ENCODE assay signal across 11 mouse cellular contexts in the genomic region with DNA sequence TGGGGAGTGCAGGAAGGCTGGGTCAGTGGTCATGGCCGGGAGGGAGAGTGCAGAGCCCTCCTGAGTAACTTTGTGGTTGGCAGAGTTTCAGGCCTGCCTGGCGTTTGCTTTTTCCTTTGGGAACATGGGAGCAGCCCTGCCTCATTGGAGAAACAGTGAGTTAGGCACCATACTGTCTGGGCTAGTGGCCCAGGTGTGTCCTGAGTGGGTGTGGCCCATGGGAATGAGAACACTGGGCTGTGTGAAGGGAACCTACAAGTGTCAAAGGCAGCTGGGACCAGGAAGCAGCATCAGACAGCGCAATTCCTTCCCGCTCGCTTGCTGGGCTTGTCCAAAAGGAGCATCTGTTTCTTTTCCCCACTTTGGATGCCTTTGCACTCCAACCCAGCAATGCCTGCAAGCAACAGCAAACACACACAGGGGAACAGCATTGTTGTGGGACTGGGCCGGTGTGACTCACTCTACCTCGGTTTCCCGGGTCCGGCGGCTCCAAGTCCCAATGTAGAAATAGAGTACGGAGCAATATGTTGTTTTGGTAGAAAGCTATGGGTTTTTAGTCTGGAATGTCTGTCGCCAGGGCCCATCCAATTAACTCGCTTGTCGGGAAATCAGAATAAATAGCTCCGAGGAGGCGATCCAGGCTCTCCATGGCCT. TPM values are rescaled to one million over a fixed set of nuclear protein-coding genes. Genes with fewer than 3 reads are reported as not detected.
A peak's percentile ranks its signal among the peaks of the same experiment; 100 is the strongest.
DNase-seq lines count a peak whose midpoint lies in the region; ATAC-seq and TF ChIP-seq lines count a peak whose summit lies in the region.
"Had no signal": no experiment of that assay in that cellular context is flagged by ENCODE, and none has a peak within 500 bp of the region (broad histone marks: within the 10 kb centered on the region; RNA-seq: fewer than 3 reads in every experiment).

No protein-coding gene starts in this region.

- no peaks in the 10 kb centered on the region for H3K27me3 ChIP-seq in forebrain, embryonic 15.5 days
- H3K27me3 ChIP-seq in hindbrain, postnatal 0 days (ENCODE audit: insufficient read depth, low read length) = no peaks in the 10 kb centered on the region
- H3K27me3 ChIP-seq in stomach, postnatal 0 days (ENCODE audit: control insufficient read depth, insufficient read depth, low read length) = no peaks in the 10 kb centered on the region
- H3K27me3 ChIP-seq in kidney, embryonic 16.5 days (ENCODE audit: insufficient read depth, low read length) = no peaks in the 10 kb centered on the region
- H3K27me3 ChIP-seq: embryonic facial prominence, embryonic 12.5 days; heart, embryonic 15.5 days had no signal

- no peaks in the 10 kb centered on the region for H3K9me3 ChIP-seq in forebrain, embryonic 15.5 days
- H3K9me3 ChIP-seq in hindbrain, postnatal 0 days (ENCODE audit: low read length) = no peaks in the 10 kb centered on the region
- H3K9me3 ChIP-seq in stomach, postnatal 0 days (ENCODE audit: control insufficient read depth, low read length) = no peaks in the 10 kb centered on the region
- H3K9me3 ChIP-seq in kidney, embryonic 16.5 days (ENCODE audit: low read length) = peaks cover 4% of the 10 kb centered on the region; the same call in 1 of the 2 replicates
- H3K9me3 ChIP-seq: embryonic facial prominence, embryonic 12.5 days; heart, embryonic 15.5 days had no signal

- peak; percentile 29 to 36 for DNase-seq in left cerebral cortex, postnatal 36 days (ENCODE audit: low spot score in 2 of 2)
- DNase-seq in left cerebral cortex, adult 11 months (ENCODE audit: low spot score) = no peak
- DNase-seq in hindbrain, postnatal 0 days (ENCODE audit: low spot score) = no peak
- no peak for DNase-seq in stomach, postnatal 0 days (ENCODE audit: low spot score)
- no peak for DNase-seq in natural killer cell, adult 2 months (ENCODE audit: low spot score in 2 of 2)
- DNase-seq: lung, postnatal 14 days had no signal

- ATAC-seq in forebrain, embryonic 15.5 days (replicated peaks) = no peak
- no peak for ATAC-seq in hindbrain, postnatal 0 days
- ATAC-seq in stomach, postnatal 0 days (ENCODE audit: low FRiP score, low TSS enrichment) = 0 out of 2 replicates have a peak, but pooled peaks have one; percentile 38
- ATAC-seq in kidney, embryonic 16.5 days (ENCODE audit: low FRiP score, low TSS enrichment) = no peak

- WGBS in forebrain, embryonic 15.5 days = 63% methylated on average over 16 of the region's 16 CpGs
- 59% methylated on average over 16 of the region's 16 CpGs for WGBS in hindbrain, postnatal 0 days
- WGBS in stomach, postnatal 0 days = 65% methylated on average over 16 of the region's 16 CpGs
- WGBS in kidney, embryonic 16.5 days = 83% methylated on average over 16 of the region's 16 CpGs

- no peak overlapping the region for H3K4me3 ChIP-seq in forebrain, embryonic 15.5 days
- no peak overlapping the region for H3K4me3 ChIP-seq in hindbrain, postnatal 0 days (ENCODE audit: low read length)
- no peak overlapping the region for H3K4me3 ChIP-seq in stomach, postnatal 0 days (ENCODE audit: low read depth, low read length)
- no peak overlapping the region for H3K4me3 ChIP-seq in kidney, embryonic 16.5 days (ENCODE audit: low read length)
- H3K4me3 ChIP-seq: embryonic facial prominence, embryonic 12.5 days; heart, embryonic 15.5 days had no signal

- peak overlapping the region; percentile 83 for H3K27ac ChIP-seq in forebrain, embryonic 15.5 days (replicated peaks)
- peak overlapping the region; percentile 76; the same call in 1 of the 2 replicates for H3K27ac ChIP-seq in hindbrain, postnatal 0 days
- peak overlapping the region; percentile 30; the same call in 1 of the 2 replicates for H3K27ac ChIP-seq in stomach, postnatal 0 days (replicated peaks)
- no peak overlapping the region for H3K27ac ChIP-seq in kidney, embryonic 16.5 days (ENCODE audit: low read length)
- H3K27ac ChIP-seq: embryonic facial prominence, embryonic 12.5 days; heart, embryonic 15.5 days had no signal

- no peak for TF ChIP-seq EP300 in stomach, postnatal 0 days (optimal IDR thresholded peaks at IDR 0.05)

- no peaks in the 10 kb centered on the region for H3K36me3 ChIP-seq in forebrain, embryonic 15.5 days
- no peaks in the 10 kb centered on the region for H3K36me3 ChIP-seq in hindbrain, postnatal 0 days (ENCODE audit: insufficient read depth, low read length)
- H3K36me3 ChIP-seq in stomach, postnatal 0 days (ENCODE audit: control insufficient read depth, insufficient read depth, low read length) = no peaks in the 10 kb centered on the region
- H3K36me3 ChIP-seq in kidney, embryonic 16.5 days (ENCODE audit: insufficient read depth, low read length) = no peaks in the 10 kb centered on the region
- H3K36me3 ChIP-seq: embryonic facial prominence, embryonic 12.5 days; heart, embryonic 15.5 days had no signal

- peaks cover 44% of the 10 kb centered on the region for H3K4me1 ChIP-seq in forebrain, embryonic 15.5 days
- peaks cover 20% of the 10 kb centered on the region for H3K4me1 ChIP-seq in hindbrain, postnatal 0 days (ENCODE audit: insufficient read depth, low read length)
- peaks cover 9% of the 10 kb centered on the region; the same call in 1 of the 2 replicates for H3K4me1 ChIP-seq in stomach, postnatal 0 days (replicated peaks; ENCODE audit: control insufficient read depth, insufficient read depth)
- H3K4me1 ChIP-seq in kidney, embryonic 16.5 days (ENCODE audit: insufficient read depth, low read length) = peaks cover 30% of the 10 kb centered on the region

- intact Hi-C loops in left cerebral cortex, postnatal 36 days (cut with DNase I) = loop anchor here (5.0 kb wide), 1 partner anchor 143 kb away; no protein-coding TSS in a partner anchor

- no peak overlapping the region for H3K4me2 ChIP-seq in forebrain, embryonic 15.5 days (replicated peaks)
- H3K4me2 ChIP-seq in hindbrain, postnatal 0 days (ENCODE audit: low read depth, low read length) = no peak overlapping the region
- no peak overlapping the region for H3K4me2 ChIP-seq in stomach, postnatal 0 days (replicated peaks; ENCODE audit: low read depth)
- H3K4me2 ChIP-seq in kidney, embryonic 16.5 days (replicated peaks; ENCODE audit: low read depth, low read length) = no peak overlapping the region
- H3K4me2 ChIP-seq: embryonic facial prominence, embryonic 12.5 days; heart, embryonic 15.5 days had no signal

- H3K9ac ChIP-seq in forebrain, embryonic 15.5 days (replicated peaks) = no peak overlapping the region
- H3K9ac ChIP-seq in hindbrain, postnatal 0 days (replicated peaks; ENCODE audit: low read length) = no peak overlapping the region
- H3K9ac ChIP-seq in stomach, postnatal 0 days (ENCODE audit: low read length) = no peak overlapping the region
- H3K9ac ChIP-seq in kidney, embryonic 16.5 days (replicated peaks; ENCODE audit: low read length) = no peak overlapping the region
- H3K9ac ChIP-seq: embryonic facial prominence, embryonic 12.5 days; heart, embryonic 15.5 days had no signal

- TF ChIP-seq CTCF in hindbrain, postnatal 0 days (IDR thresholded peaks at IDR 0.05; ENCODE audit: low read depth) = no peak
- TF ChIP-seq CTCF in stomach, postnatal 0 days (IDR thresholded peaks at IDR 0.05; ENCODE audit: low read depth) = no peak

RNA-seq across cellular contexts. Expression of a gene that starts 32.3 kb away (rescaled TPM):
- 10 to 100 TPM; 14.5 to 16.5 TPM for total RNA-seq in left cerebral cortex, postnatal 36 days (2021)
- 0.95 and 1.7 TPM in 2 replicates for polyA plus RNA-seq in forebrain, embryonic 15.5 days (2015; fragmentation: Nextera tagmentation; extraction: Ambion mirVana)
- 9.3 and 11.3 TPM in 2 replicates for total RNA-seq in hindbrain, postnatal 0 days (2014; rRNA removed)
- 8.3 and 9.1 TPM in 2 replicates for polyA plus RNA-seq in hindbrain, postnatal 0 days (2015; fragmentation: Nextera tagmentation; extraction: Ambion mirVana)
- polyA plus RNA-seq in stomach, postnatal 0 days (2015; fragmentation: Nextera tagmentation; extraction: Ambion mirVana) = 3.4 and 4.1 TPM in 2 replicates
- 0.22 and 0.49 TPM in 2 replicates for polyA plus RNA-seq in kidney, embryonic 16.5 days (2015; fragmentation: Nextera tagmentation; extraction: Ambion mirVana)
- total RNA-seq: MEL had no signal

Comparison
In these comparisons a context has a peak if more than half of its experiments do, and no peak if none do; other contexts are left out.
1. DNase-seq: peak in left cerebral cortex, postnatal 36 days (2 of 2); none in left cerebral cortex, adult 11 months (single experiment), hindbrain, postnatal 0 days (single experiment), stomach, postnatal 0 days (single experiment) and natural killer cell, adult 2 months (0 of 2).